Comparison of ENCODE assay signal across 9 mouse cellular contexts in the genomic region with DNA sequence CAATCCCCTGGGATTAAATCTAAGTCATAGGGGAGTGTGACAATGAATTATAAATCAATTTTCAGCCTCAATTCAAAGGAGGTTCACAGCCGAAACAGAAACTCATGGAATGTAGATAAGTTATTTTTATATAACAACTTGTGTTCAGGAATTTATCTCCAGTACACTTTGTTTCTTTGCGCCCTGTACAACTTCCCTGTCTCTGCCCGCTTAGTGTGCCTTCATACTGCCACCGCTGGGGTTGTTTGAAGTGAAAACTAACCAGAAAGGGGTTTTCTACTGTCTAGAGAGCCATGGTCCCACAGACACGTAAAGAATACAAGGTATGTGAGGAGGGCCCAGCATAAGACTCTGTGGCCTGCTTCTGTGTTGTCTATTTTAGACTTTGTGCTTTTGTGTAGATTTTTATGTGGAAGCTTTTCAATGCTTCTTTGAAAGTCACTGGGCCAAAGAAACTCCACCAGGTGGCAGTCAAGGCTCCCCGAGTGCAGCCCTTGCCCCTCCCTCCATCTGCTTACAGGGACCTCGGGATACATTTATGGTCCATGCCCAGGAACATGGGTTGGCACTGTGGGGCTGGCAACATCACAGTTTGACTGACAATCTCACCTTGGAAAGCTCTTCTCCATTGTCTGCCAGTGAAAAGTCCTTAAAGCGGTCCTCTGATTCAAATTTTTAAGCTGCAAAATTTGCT. TPM values are rescaled to one million over a fixed set of nuclear protein-coding genes. Genes with fewer than 3 reads are reported as not detected.
DNase-seq lines count a peak whose midpoint lies in the region; ATAC-seq lines count a peak whose summit lies in the region.
"Had no signal": no experiment of that assay in that cellular context is flagged by ENCODE, and none has a peak within 500 bp of the region (broad histone marks: within the 10 kb centered on the region; RNA-seq: fewer than 3 reads in every experiment).

No protein-coding gene starts in this region.

- WGBS in embryonic facial prominence, embryonic 11.5 days = 70% methylated on average over 8 of the region's 8 CpGs
- 70% methylated on average over 8 of the region's 8 CpGs for WGBS in hindbrain, embryonic 13.5 days

- ATAC-seq in embryonic facial prominence, embryonic 11.5 days (replicated peaks; ENCODE audit: insufficient number of reproducible peaks, low FRiP score, low TSS enrichment, low read depth) = no peak
- no peak for ATAC-seq in hindbrain, embryonic 13.5 days (ENCODE audit: low FRiP score)

- intact Hi-C loops in left cerebral cortex, postnatal 4 days (cut with DNase I) = no loop called here

- no peak overlapping the region for H3K4me2 ChIP-seq in embryonic facial prominence, embryonic 11.5 days (ENCODE audit: low read depth, low read length)
- no peak overlapping the region for H3K4me2 ChIP-seq in hindbrain, embryonic 13.5 days

- H3K9ac ChIP-seq in embryonic facial prominence, embryonic 11.5 days (replicated peaks; ENCODE audit: low read length) = no peak overlapping the region
- H3K9ac ChIP-seq in hindbrain, embryonic 13.5 days = no peak overlapping the region

- no peak overlapping the region for H3K4me3 ChIP-seq in embryonic facial prominence, embryonic 11.5 days (ENCODE audit: low read depth, low read length)
- no peak overlapping the region for H3K4me3 ChIP-seq in hindbrain, embryonic 13.5 days
- H3K4me3 ChIP-seq: erythroblast, embryonic 14.5 days had no signal

- peak; percentile 24 for DNase-seq in gastrocnemius, postnatal 10 days
- no peak for DNase-seq in gastrocnemius, adult 18-20 months (ENCODE audit: low spot score)
- peak; percentile 5 for DNase-seq in ovary, postnatal 10 days (ENCODE audit: low spot score)
- no peak for DNase-seq in ovary, adult 18-20 months (ENCODE audit: low spot score)
- peak; percentile 45 for DNase-seq in embryonic facial prominence, embryonic 11.5 days (ENCODE audit: low spot score)
- peak; percentile 70 for DNase-seq in left cerebral cortex, postnatal 4 days
- DNase-seq in B cell, adult 2 months = no peak

- H3K27me3 ChIP-seq in embryonic facial prominence, embryonic 11.5 days (ENCODE audit: control insufficient read depth, insufficient read depth, low read length) = no peaks in the 10 kb centered on the region
- no peaks in the 10 kb centered on the region for H3K27me3 ChIP-seq in hindbrain, embryonic 13.5 days

- no peaks in the 10 kb centered on the region for H3K4me1 ChIP-seq in embryonic facial prominence, embryonic 11.5 days (ENCODE audit: control insufficient read depth, insufficient read depth, low read length)
- no peaks in the 10 kb centered on the region for H3K4me1 ChIP-seq in hindbrain, embryonic 13.5 days (replicated peaks)

- H3K9me3 ChIP-seq in embryonic facial prominence, embryonic 11.5 days (replicated peaks; ENCODE audit: control insufficient read depth, low read length) = no peaks in the 10 kb centered on the region
- H3K9me3 ChIP-seq in hindbrain, embryonic 13.5 days = no peaks in the 10 kb centered on the region

- H3K27ac ChIP-seq in embryonic facial prominence, embryonic 11.5 days (replicated peaks; ENCODE audit: low read depth, low read length) = no peak overlapping the region
- H3K27ac ChIP-seq in hindbrain, embryonic 13.5 days = no peak overlapping the region

- no peaks in the 10 kb centered on the region for H3K36me3 ChIP-seq in embryonic facial prominence, embryonic 11.5 days (replicated peaks; ENCODE audit: control insufficient read depth, insufficient read depth, low read depth, low read length)
- H3K36me3 ChIP-seq in hindbrain, embryonic 13.5 days = no peaks in the 10 kb centered on the region

RNA-seq across cellular contexts. Expression of a gene that starts 23.4 kb away (rescaled TPM):
- total RNA-seq in gastrocnemius, postnatal 10 days (2021) = 1 to 10 TPM; 5.2 to 7.1 TPM
- 1 to 10 TPM; 5.5 to 6.8 TPM for total RNA-seq in gastrocnemius, adult 18-20 months (2021)
- polyA plus RNA-seq in embryonic facial prominence, embryonic 11.5 days (2014; fragmentation: Nextera tagmentation; extraction: Ambion mirVana) = 1.7 and 2.1 TPM in 2 replicates
- total RNA-seq in left cerebral cortex, postnatal 4 days (2021) = 10 to 100 TPM; 30.5 to 33.0 TPM
- polyA plus RNA-seq in hindbrain, embryonic 13.5 days (2015; fragmentation: Nextera tagmentation; extraction: Ambion mirVana) = 7.9 and 8.1 TPM in 2 replicates
- polyA plus RNA-seq: erythroblast, embryonic 14.5 days had no signal

Comparison
In these comparisons a context has a peak if more than half of its experiments do, and no peak if none do; other contexts are left out.
1. DNase-seq: peak in gastrocnemius, postnatal 10 days (single experiment), ovary, postnatal 10 days (single experiment), embryonic facial prominence, embryonic 11.5 days (single experiment) and left cerebral cortex, postnatal 4 days (single experiment); none in gastrocnemius, adult 18-20 months (single experiment), ovary, adult 18-20 months (single experiment) and B cell, adult 2 months (0 of 2).